Mouse (Mus musculus): ENCODE measurements around the gene Podxl2. TPM values are rescaled to one million over a fixed set of nuclear protein-coding genes. Genes with fewer than 3 reads are reported as not detected.

Podxl2 gene
- total RNA-seq, 1 experiment = 5.0 TPM

GRCm38 (mm10) chr6:88898534-88899048 lies 23.7 kb upstream of the Podxl2 start, which contains the start of gene Mcm2:
Gene Mcm2, minus strand, starts transcription at chr6:88898780.
- H3K4me3 ChIP-seq (ENCODE audit: insufficient read depth in 1 of 2, low read depth in 1 of 2, low read length in 2 of 2, poor library complexity in 1 of 2, severe bottlenecking in 1 of 2) = peak within 1 kb of the TSS; percentile 80 to 94
- no peaks in the 10 kb centered on the region for H3K9me3 ChIP-seq (ENCODE audit: control insufficient read depth, insufficient read depth, low read depth, low read length)
- DNase-seq (ENCODE audit: low read depth, low spot score) = peak; percentile 96
- H3K36me3 ChIP-seq (ENCODE audit: control insufficient read depth, insufficient read depth, low read length, poor library complexity, severe bottlenecking) = peaks cover 27% of the 10 kb centered on the region
- TF ChIP-seq ZNF384 (IDR thresholded peaks at IDR 0.05; ENCODE audit: low read depth, low read length) = peak; percentile 89
- no peak for TF ChIP-seq CHD2 (IDR thresholded peaks at IDR 0.05; ENCODE audit: low read depth, low read length)
- no peak for TF ChIP-seq HCFC1 (IDR thresholded peaks at IDR 0.05; ENCODE audit: borderline replicate concordance, insufficient read depth, low read length)
- peak within 1 kb of the TSS; percentile 97 for H3K9ac ChIP-seq (ENCODE audit: insufficient read depth, low read depth, low read length, poor library complexity, severe bottlenecking)
- H3K4me1 ChIP-seq (ENCODE audit: control insufficient read depth in 2 of 2, insufficient read depth in 2 of 2, low read length in 2 of 2, poor library complexity in 1 of 2) = peaks cover 0 to 5% of the 10 kb centered on the region in 2 experiments; a peak in 2 of 4 replicates
- in situ Hi-C loops (cut with MboI; ENCODE audit: low sequenced_read_pairs in 2 of 2, unreplicated experiment in 2 of 2) = loop anchor here in 1 of 2 experiments (25.0 kb wide), 1 partner anchor 986 kb away; the partner anchor contains the start of gene Hmces
- peak within 1 kb of the TSS; percentile 76 for H3K27ac ChIP-seq (ENCODE audit: insufficient read depth, low read depth, low read length, poor library complexity, severe bottlenecking)

DNA sequence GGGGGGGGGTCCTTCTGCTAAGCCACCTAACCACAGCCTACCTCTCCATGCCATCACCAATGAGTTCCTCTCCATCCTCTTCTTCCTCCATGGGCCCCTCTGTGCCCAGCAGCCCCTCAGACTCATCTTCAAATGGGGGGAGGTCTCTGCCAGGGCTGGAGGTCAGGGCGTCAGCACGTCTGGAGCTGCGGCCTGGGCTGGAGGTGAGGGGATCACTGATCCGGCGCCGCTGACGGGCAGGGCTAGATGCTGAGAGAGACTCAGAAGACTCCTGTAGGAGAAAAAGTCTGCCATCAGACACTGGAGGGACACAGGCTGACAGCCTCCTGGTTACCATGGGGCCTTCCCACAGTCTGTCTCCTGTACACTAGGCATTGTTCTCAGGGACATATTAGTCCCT lies 22.4 kb upstream of the Podxl2 start:
- no peak for DNase-seq (ENCODE audit: low read depth, low spot score)
- Histone ChIP-seq H3K27ac (ENCODE audit: insufficient read depth, low read depth, low read length, poor library complexity, severe bottlenecking) (no peak overlapping the region), H3K9me3 (ENCODE audit: control insufficient read depth, insufficient read depth, low read depth, low read length) (no peaks in the 10 kb centered on the region), H3K4me3 (ENCODE audit: insufficient read depth in 1 of 2, low read depth in 1 of 2, low read length in 2 of 2, poor library complexity in 1 of 2, severe bottlenecking in 1 of 2) (peak overlapping the region; percentile 80 to 94), H3K36me3 (ENCODE audit: control insufficient read depth, insufficient read depth, low read length, poor library complexity, severe bottlenecking) (peaks cover 40% of the 10 kb centered on the region), H3K9ac (ENCODE audit: insufficient read depth, low read depth, low read length, poor library complexity, severe bottlenecking) (peak overlapping the region; percentile 97), H3K4me1 (ENCODE audit: control insufficient read depth in 2 of 2, insufficient read depth in 2 of 2, low read length in 2 of 2, poor library complexity in 1 of 2) (peaks cover 0 to 9% of the 10 kb centered on the region in 2 experiments; a peak in 2 of 4 replicates)
- TF ChIP-seq ZNF384 (IDR thresholded peaks at IDR 0.05; ENCODE audit: low read depth, low read length) = no peak
- no peak for TF ChIP-seq MAFK (IDR thresholded peaks at IDR 0.05; ENCODE audit: insufficient read depth, low read depth, low read length)
- TF ChIP-seq HCFC1 (IDR thresholded peaks at IDR 0.05; ENCODE audit: borderline replicate concordance, insufficient read depth, low read length) = no peak
- TF ChIP-seq ZC3H11A (IDR thresholded peaks at IDR 0.05; ENCODE audit: borderline replicate concordance, low read depth, low read length) = no peak
- no peak for TF ChIP-seq CHD2 (IDR thresholded peaks at IDR 0.05; ENCODE audit: low read depth, low read length)
- in situ Hi-C loops (cut with MboI; ENCODE audit: low sequenced_read_pairs in 2 of 2, unreplicated experiment in 2 of 2) = loop anchor here in 1 of 2 experiments (25.0 kb wide), 1 partner anchor 985 kb away; the partner anchor contains the start of gene Hmces

GRCm38 (mm10) chr6:88895943-88896342 lies 21.1 kb upstream of the Podxl2 start:
- peak overlapping the region; percentile 0 to 23; a peak in 1 of 4 replicates for H3K4me3 ChIP-seq (ENCODE audit: insufficient read depth in 1 of 2, low read depth in 1 of 2, low read length in 2 of 2, poor library complexity in 1 of 2, severe bottlenecking in 1 of 2)
- H3K27ac ChIP-seq (ENCODE audit: insufficient read depth, low read depth, low read length, poor library complexity, severe bottlenecking) = no peak overlapping the region
- H3K36me3 ChIP-seq (ENCODE audit: control insufficient read depth, insufficient read depth, low read length, poor library complexity, severe bottlenecking) = peaks cover 53% of the 10 kb centered on the region
- H3K4me1 ChIP-seq (ENCODE audit: control insufficient read depth in 2 of 2, insufficient read depth in 2 of 2, low read length in 2 of 2, poor library complexity in 1 of 2) = peaks cover 0 to 12% of the 10 kb centered on the region in 2 experiments; a peak in 2 of 4 replicates
- H3K9ac ChIP-seq (ENCODE audit: insufficient read depth, low read depth, low read length, poor library complexity, severe bottlenecking) = no peak overlapping the region; the same call in 1 of the 2 replicates
- in situ Hi-C loops (cut with MboI; ENCODE audit: low sequenced_read_pairs in 2 of 2, unreplicated experiment in 2 of 2) = loop anchor here in 1 of 2 experiments (25.0 kb wide), 1 partner anchor 984 kb away; the partner anchor contains the start of gene Hmces
- no peaks in the 10 kb centered on the region for H3K9me3 ChIP-seq (ENCODE audit: control insufficient read depth, insufficient read depth, low read depth, low read length)
- DNase-seq (ENCODE audit: low read depth, low spot score) = peak; percentile 53
- TF ChIP-seq ZNF384 (IDR thresholded peaks at IDR 0.05; ENCODE audit: low read depth, low read length) (peak; percentile 73), HCFC1 (IDR thresholded peaks at IDR 0.05; ENCODE audit: borderline replicate concordance, insufficient read depth, low read length) (no peak), MAFK (IDR thresholded peaks at IDR 0.05; ENCODE audit: insufficient read depth, low read depth, low read length) (no peak), ZC3H11A (IDR thresholded peaks at IDR 0.05; ENCODE audit: borderline replicate concordance, low read depth, low read length) (no peak)

DNA sequence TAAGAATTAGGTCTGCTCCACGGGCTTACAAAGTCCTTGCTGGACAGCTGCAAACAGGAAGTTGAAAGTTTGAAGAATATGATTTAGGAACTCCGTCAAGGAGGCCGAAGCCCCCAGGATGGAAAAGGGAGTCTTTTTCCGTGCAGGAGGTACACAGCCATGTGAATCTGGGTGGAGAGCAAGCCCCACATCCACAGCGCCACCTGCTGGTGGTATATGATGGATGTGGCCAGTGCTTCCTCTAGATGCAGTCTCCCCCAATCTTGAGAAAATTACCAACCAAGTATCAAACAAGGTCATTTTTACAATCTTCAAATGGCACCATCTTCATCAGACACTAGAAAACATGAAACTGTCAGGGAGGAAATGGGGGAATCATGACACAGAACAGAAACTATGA lies 18.7 kb upstream of the Podxl2 start:
- Histone ChIP-seq H3K27ac (ENCODE audit: insufficient read depth, low read depth, low read length, poor library complexity, severe bottlenecking) (no peak overlapping the region), H3K36me3 (ENCODE audit: control insufficient read depth, insufficient read depth, low read length, poor library complexity, severe bottlenecking) (peaks cover 77% of the 10 kb centered on the region), H3K4me1 (ENCODE audit: control insufficient read depth in 2 of 2, insufficient read depth in 2 of 2, low read length in 2 of 2, poor library complexity in 1 of 2) (peaks cover 0 to 12% of the 10 kb centered on the region in 2 experiments; a peak in 2 of 4 replicates), H3K4me3 (ENCODE audit: insufficient read depth in 1 of 2, low read depth in 1 of 2, low read length in 2 of 2, poor library complexity in 1 of 2, severe bottlenecking in 1 of 2) (0 out of 4 replicates have a peak overlapping the region, but pooled peaks of 1 of the 2 experiments have one; percentile 7), H3K9me3 (ENCODE audit: control insufficient read depth, insufficient read depth, low read depth, low read length) (no peaks in the 10 kb centered on the region), H3K9ac (ENCODE audit: insufficient read depth, low read depth, low read length, poor library complexity, severe bottlenecking) (peak overlapping the region; percentile 42; the same call in 1 of the 2 replicates)
- peak; percentile 71 for DNase-seq (ENCODE audit: low read depth, low spot score)
- in situ Hi-C loops (cut with MboI; ENCODE audit: low sequenced_read_pairs in 2 of 2, unreplicated experiment in 2 of 2) = loop anchor here in 1 of 2 experiments (25.0 kb wide), 1 partner anchor 981 kb away; the partner anchor contains the start of gene Hmces
- no peak for TF ChIP-seq MAFK (IDR thresholded peaks at IDR 0.05; ENCODE audit: insufficient read depth, low read depth, low read length)
- TF ChIP-seq ZNF384 (IDR thresholded peaks at IDR 0.05; ENCODE audit: low read depth, low read length) = no peak
- TF ChIP-seq HCFC1 (IDR thresholded peaks at IDR 0.05; ENCODE audit: borderline replicate concordance, insufficient read depth, low read length) = no peak
- TF ChIP-seq CHD2 (IDR thresholded peaks at IDR 0.05; ENCODE audit: low read depth, low read length) = no peak
- TF ChIP-seq ZC3H11A (IDR thresholded peaks at IDR 0.05; ENCODE audit: borderline replicate concordance, low read depth, low read length) = no peak

All from ES-E14 (cell line).